Mouse (Mus musculus): ENCODE results near the gene Sugct. TPM values are rescaled to one million over a fixed set of nuclear protein-coding genes. Genes with fewer than 3 reads are reported as not detected.
"Not testable (repeated sequence)": the region's sequence is repeated elsewhere in the genome, so short reads cannot be mapped to it uniquely, and the experiment has no call there.

Sugct gene
- polyA plus RNA-seq, 1 experiment from 2014 or later = 3.5 TPM

GRCm38 (mm10) chr13:16901424-16901823, 793.9 kb downstream of the Sugct start:
- no peak overlapping the region for H3K4me3 ChIP-seq
- H3K9me3 ChIP-seq = no peaks in the 10 kb centered on the region
- no peaks in the 10 kb centered on the region for H3K4me1 ChIP-seq (replicated peaks)
- 95% methylated on average over 4 of the region's 4 CpGs for WGBS
- H3K4me2 ChIP-seq = no peak overlapping the region
- H3K27ac ChIP-seq = no peak overlapping the region
- H3K27me3 ChIP-seq = no peaks in the 10 kb centered on the region
- ATAC-seq (ENCODE audit: low FRiP score) = no peak
- H3K36me3 ChIP-seq = no peaks in the 10 kb centered on the region
- H3K9ac ChIP-seq = no peak overlapping the region

- Histone ChIP-seq H3K9me3 (no peaks in the 10 kb centered on the region), H3K27ac (no peak overlapping the region), H3K36me3 (no peaks in the 10 kb centered on the region), H3K9ac (no peak overlapping the region), H3K4me3 (no peak overlapping the region), H3K27me3 (no peaks in the 10 kb centered on the region), H3K4me2 (no peak overlapping the region), H3K4me1 (replicated peaks) (no peaks in the 10 kb centered on the region)
- ATAC-seq (ENCODE audit: low FRiP score) = no peak
Observed at GRCm38 (mm10) chr13:16898084-16898792, 797.1 kb downstream of the Sugct start.

- WGBS = 62% methylated on average over 1 of the region's 1 CpGs
Observed at GRCm38 (mm10) chr13:16878056-16878455, 817.3 kb downstream of the Sugct start.

GRCm38 (mm10) chr13:16859986-16860385, 835.4 kb downstream of the Sugct start:
- H3K4me3 ChIP-seq = no peak overlapping the region
- H3K27ac ChIP-seq = no peak overlapping the region
- no peak for ATAC-seq (ENCODE audit: low FRiP score)
- no peak overlapping the region for H3K4me2 ChIP-seq
- no peaks in the 10 kb centered on the region for H3K27me3 ChIP-seq
- H3K9me3 ChIP-seq = no peaks in the 10 kb centered on the region
- H3K4me1 ChIP-seq (replicated peaks) = no peaks in the 10 kb centered on the region
- 60% methylated on average over 2 of the region's 2 CpGs for WGBS
- no peak overlapping the region for H3K9ac ChIP-seq
- H3K36me3 ChIP-seq = no peaks in the 10 kb centered on the region

More at GRCm38 (mm10) chr13:16878056-16878455, 817.3 kb downstream of the Sugct start:
- no peaks in the 10 kb centered on the region for H3K36me3 ChIP-seq
- no peaks in the 10 kb centered on the region for H3K4me1 ChIP-seq (replicated peaks)
- no peak overlapping the region for H3K4me3 ChIP-seq
- H3K27ac ChIP-seq = no peak overlapping the region
- H3K9ac ChIP-seq = no peak overlapping the region
- H3K4me2 ChIP-seq = no peak overlapping the region
- ATAC-seq (ENCODE audit: low FRiP score) = no peak
- H3K27me3 ChIP-seq = no peaks in the 10 kb centered on the region
- H3K9me3 ChIP-seq = no peaks in the 10 kb centered on the region

GRCm38 (mm10) chr13:16847236-16847635, 848.1 kb downstream of the Sugct start:
- no peaks in the 10 kb centered on the region for H3K36me3 ChIP-seq
- 70% methylated on average over 2 of the region's 2 CpGs for WGBS

GRCm38 (mm10) chr13:16840994-16841393, 854.4 kb downstream of the Sugct start:
- no peak for ATAC-seq (ENCODE audit: low FRiP score)
- Histone ChIP-seq H3K4me1 (replicated peaks) (no peaks in the 10 kb centered on the region), H3K27me3 (no peaks in the 10 kb centered on the region), H3K36me3 (no peaks in the 10 kb centered on the region), H3K9me3 (no peaks in the 10 kb centered on the region), H3K4me3 (no peak overlapping the region), H3K9ac (no peak overlapping the region), H3K4me2 (no peak overlapping the region), H3K27ac (no peak overlapping the region)
- WGBS = 91% methylated on average over 1 of the region's 1 CpGs

More at GRCm38 (mm10) chr13:16847236-16847635, 848.1 kb downstream of the Sugct start:
- no peak overlapping the region for H3K9ac ChIP-seq
- no peak overlapping the region for H3K4me2 ChIP-seq
- H3K4me3 ChIP-seq = no peak overlapping the region
- no peaks in the 10 kb centered on the region for H3K9me3 ChIP-seq
- H3K4me1 ChIP-seq (replicated peaks) = no peaks in the 10 kb centered on the region
- H3K27me3 ChIP-seq = no peaks in the 10 kb centered on the region
- ATAC-seq (ENCODE audit: low FRiP score) = no peak
- no peak overlapping the region for H3K27ac ChIP-seq

GRCm38 (mm10) chr13:16838409-16838808, 856.9 kb downstream of the Sugct start:
- ATAC-seq (ENCODE audit: low FRiP score) = no peak
- WGBS = 91% methylated on average over 3 of the region's 3 CpGs
- H3K4me2 ChIP-seq = no peak overlapping the region
- no peaks in the 10 kb centered on the region for H3K27me3 ChIP-seq
- no peak overlapping the region for H3K9ac ChIP-seq
- H3K27ac ChIP-seq = no peak overlapping the region
- no peaks in the 10 kb centered on the region for H3K4me1 ChIP-seq (replicated peaks)
- no peaks in the 10 kb centered on the region for H3K36me3 ChIP-seq
- no peaks in the 10 kb centered on the region for H3K9me3 ChIP-seq
- H3K4me3 ChIP-seq = no peak overlapping the region

- no peak overlapping the region for H3K4me3 ChIP-seq
- H3K9ac ChIP-seq = no peak overlapping the region
- no peaks in the 10 kb centered on the region for H3K4me1 ChIP-seq (replicated peaks)
- ATAC-seq (ENCODE audit: low FRiP score) = no peak
- 80% methylated on average over 2 of the region's 2 CpGs for WGBS
- H3K4me2 ChIP-seq = no peak overlapping the region
- no peaks in the 10 kb centered on the region for H3K27me3 ChIP-seq
- no peaks in the 10 kb centered on the region for H3K9me3 ChIP-seq
- no peaks in the 10 kb centered on the region for H3K36me3 ChIP-seq
- no peak overlapping the region for H3K27ac ChIP-seq
Observed at GRCm38 (mm10) chr13:16835111-16835510, 860.2 kb downstream of the Sugct start.

GRCm38 (mm10) chr13:16833069-16833468, 862.3 kb downstream of the Sugct start:
- Histone ChIP-seq H3K4me3 (no peak overlapping the region), H3K9ac (no peak overlapping the region), H3K27ac (no peak overlapping the region), H3K4me2 (no peak overlapping the region), H3K27me3 (no peaks in the 10 kb centered on the region), H3K9me3 (no peaks in the 10 kb centered on the region), H3K4me1 (replicated peaks) (no peaks in the 10 kb centered on the region), H3K36me3 (no peaks in the 10 kb centered on the region)
- ATAC-seq (ENCODE audit: low FRiP score) = no peak

- no peaks in the 10 kb centered on the region for H3K27me3 ChIP-seq
- no peaks in the 10 kb centered on the region for H3K4me1 ChIP-seq (replicated peaks)
- no peak for ATAC-seq (ENCODE audit: low FRiP score)
- 84% methylated on average over 8 of the region's 8 CpGs for WGBS
- no peak overlapping the region for H3K4me3 ChIP-seq
- no peak overlapping the region for H3K4me2 ChIP-seq
- no peaks in the 10 kb centered on the region for H3K36me3 ChIP-seq
- H3K9ac ChIP-seq = no peak overlapping the region
- H3K27ac ChIP-seq = no peak overlapping the region
- no peaks in the 10 kb centered on the region for H3K9me3 ChIP-seq
Observed at GRCm38 (mm10) chr13:16831840-16832239, 863.5 kb downstream of the Sugct start.

GRCm38 (mm10) chr13:16830291-16830690, 865.1 kb downstream of the Sugct start:
- H3K4me2 ChIP-seq; ATAC-seq (ENCODE audit: low FRiP score); H3K4me1 ChIP-seq (replicated peaks); H3K9ac ChIP-seq; H3K4me3 ChIP-seq; H3K27ac ChIP-seq; H3K27me3 ChIP-seq; H3K9me3 ChIP-seq; H3K36me3 ChIP-seq: not testable (repeated sequence)
- WGBS = 29% methylated on average over 6 of the region's 6 CpGs

- 0 out of 2 replicates have a peak, but pooled peaks have one; percentile 36 for ATAC-seq (ENCODE audit: low FRiP score)
- H3K4me3 ChIP-seq = no peak overlapping the region
- WGBS = 60% methylated on average over 2 of the region's 2 CpGs
Observed at GRCm38 (mm10) chr13:16829589-16829988, 865.8 kb downstream of the Sugct start.

GRCm38 (mm10) chr13:16825619-16826018, 869.7 kb downstream of the Sugct start:
- no peak overlapping the region for H3K27ac ChIP-seq
- H3K4me3 ChIP-seq = no peak overlapping the region
- no peak overlapping the region for H3K9ac ChIP-seq
- no peaks in the 10 kb centered on the region for H3K36me3 ChIP-seq
- no peaks in the 10 kb centered on the region for H3K9me3 ChIP-seq
- no peak for ATAC-seq (ENCODE audit: low FRiP score)
- H3K4me1 ChIP-seq (replicated peaks) = no peaks in the 10 kb centered on the region
- 79% methylated on average over 6 of the region's 6 CpGs for WGBS
- H3K4me2 ChIP-seq = no peak overlapping the region
- no peaks in the 10 kb centered on the region for H3K27me3 ChIP-seq

More at GRCm38 (mm10) chr13:16829589-16829988, 865.8 kb downstream of the Sugct start:
- Histone ChIP-seq H3K4me2 (no peak overlapping the region), H3K4me1 (replicated peaks) (no peaks in the 10 kb centered on the region), H3K9me3 (no peaks in the 10 kb centered on the region), H3K9ac (no peak overlapping the region), H3K36me3 (no peaks in the 10 kb centered on the region), H3K27ac (no peak overlapping the region), H3K27me3 (no peaks in the 10 kb centered on the region)
